In genomic region chr2:133385297-133385696, GRCm38 (mm10) we compare ENCODE assay signal across 12 mouse cellular contexts.
"Had no signal": no experiment of that assay in that cellular context is flagged by ENCODE, and none has a peak within 500 bp of the region (broad histone marks: within the 10 kb centered on the region; RNA-seq: fewer than 3 reads in every experiment).

No protein-coding gene starts in this region.

- DNase-seq: retina, postnatal 1 day; right cerebral cortex, adult 18-20 months; right cerebral cortex, postnatal 14 days; right cerebral cortex, postnatal 25 days; right cerebral cortex, postnatal 4 days; spleen, adult 18-20 months; thymus, adult 18-20 months; thymus, adult 2 months; thymus, postnatal 14 days; thymus, postnatal 25 days; thymus, postnatal 36 days; thymus, postnatal 4 days had no signal
